ENCODE assay signal across 26 mouse cellular contexts in genomic region chr2:45010701-45011100, GRCm38 (mm10).
"Had no signal": no experiment of that assay in that cellular context is flagged by ENCODE, and none has a peak within 500 bp of the region (broad histone marks: within the 10 kb centered on the region; RNA-seq: fewer than 3 reads in every experiment).

No protein-coding gene starts in this region.

- H3K27me3 ChIP-seq: heart, embryonic 12.5 days; hindbrain, embryonic 12.5 days; intestine, embryonic 15.5 days; kidney, embryonic 15.5 days; limb, embryonic 12.5 days; liver, embryonic 13.5 days; liver, embryonic 15.5 days had no signal

- H3K4me3 ChIP-seq: heart, adult 2 months; heart, embryonic 12.5 days; hindbrain, embryonic 10.5 days; hindbrain, embryonic 12.5 days; intestine, embryonic 15.5 days; kidney, embryonic 15.5 days; left cerebral cortex, adult 2 months; limb, embryonic 10.5 days; limb, embryonic 12.5 days; liver, embryonic 13.5 days; liver, embryonic 15.5 days had no signal

- H3K4me1 ChIP-seq: hindbrain, embryonic 10.5 days; hindbrain, embryonic 12.5 days; intestine, embryonic 15.5 days; kidney, embryonic 15.5 days; limb, embryonic 12.5 days had no signal

- ATAC-seq: hindbrain, embryonic 16.5 days; inflammation-experienced regulatory T-cells, adult 6 months; intestine, embryonic 15.5 days; intestine, postnatal 0 days had no signal

- H3K36me3 ChIP-seq: intestine, embryonic 15.5 days; limb, embryonic 10.5 days; limb, embryonic 12.5 days had no signal

- H3K27ac ChIP-seq: heart, adult 2 months; hindbrain, embryonic 10.5 days; hindbrain, embryonic 12.5 days; hindbrain, embryonic 14.5 days; intestine, embryonic 15.5 days; kidney, embryonic 15.5 days; kidney, postnatal 0 days; limb, embryonic 10.5 days; limb, embryonic 12.5 days; liver, embryonic 13.5 days; liver, embryonic 15.5 days had no signal

- H3K9me3 ChIP-seq: heart, embryonic 12.5 days; hindbrain, embryonic 10.5 days; hindbrain, embryonic 12.5 days; intestine, embryonic 15.5 days; kidney, embryonic 15.5 days; limb, embryonic 10.5 days; limb, embryonic 12.5 days; liver, embryonic 13.5 days; liver, embryonic 15.5 days had no signal

- DNase-seq: gastrocnemius, postnatal 14 days; gastrocnemius, postnatal 36 days; heart, adult 11 months; heart, adult 2 months; heart, postnatal 10 days; heart, postnatal 4 days; kidney, adult 2 months; kidney, adult 9 months; kidney, postnatal 14 days; kidney, postnatal 36 days; liver; liver, embryonic 13.5 days had no signal
